Mouse (Mus musculus): Measurements from ENCODE around the gene Dpysl4. TPM values are rescaled to one million over a fixed set of nuclear protein-coding genes. Genes with fewer than 3 reads are reported as not detected.

Gene Dpysl4
- not detected for total RNA-seq (2023)

GRCm38 (mm10) chr7:139085629-139086194 lies at the start of gene Dpysl4:
Gene Dpysl4 (plus strand): TSS chr7:139086001.

Other genes with a start within 250 kb of the Dpysl4 start
- 10 to 100 TPM; 36.2 to 43.9 TPM for gene Ppp2r2d, start 239.9 kb upstream of the Dpysl4 start, total RNA-seq (2023)
- 10 to 100 TPM; 18.5 to 22.2 TPM for gene Mapk1ip1, start 239.7 kb upstream of the Dpysl4 start, total RNA-seq (2023)
- gene Bnip3, start 176.5 kb upstream of the Dpysl4 start, total RNA-seq (2023): 10 to 100 TPM; 11.6 to 13.8 TPM
- not detected for gene Jakmip3, start 145.3 kb upstream of the Dpysl4 start, total RNA-seq (2023)
- 1 to 10 TPM; 5.6 to 6.1 TPM for gene Lrrc27, start 127.0 kb downstream of the Dpysl4 start, total RNA-seq (2023)
- gene Stk32c, start 127.3 kb downstream of the Dpysl4 start, total RNA-seq (2023): not detected
- gene Pwwp2b, start 162.5 kb downstream of the Dpysl4 start, total RNA-seq (2023): 1 to 10 TPM; 6.5 to 7.6 TPM

All from neutrophil, adult 59 days (primary cell).